ENCODE assay signal across 9 mouse cellular contexts in genomic region chr17:71768173-71768572, GRCm38 (mm10). TPM values are rescaled to one million over a fixed set of nuclear protein-coding genes. Genes with fewer than 3 reads are reported as not detected.
DNase-seq lines count a peak whose midpoint lies in the region; ATAC-seq and TF ChIP-seq lines count a peak whose summit lies in the region.
"Not testable (repeated sequence)": the region's sequence is repeated elsewhere in the genome, so short reads cannot be mapped to it uniquely, and the experiment has no call there.
"Had no signal": no experiment of that assay in that cellular context is flagged by ENCODE, and none has a peak within 500 bp of the region (broad histone marks: within the 10 kb centered on the region; RNA-seq: fewer than 3 reads in every experiment).

TSS of gene Clip4 (plus strand) at chr17:71768473.

- DNase-seq in brain, embryonic 14.5 days (ENCODE audit: low read depth); frontal cortex, adult 2 months (ENCODE audit: extremely low spot score in 1 of 2, low spot score in 1 of 2); heart, adult 2 months; heart, postnatal 14 days; layer of hippocampus, adult 2 months (ENCODE audit: low spot score in 2 of 2); left cerebral cortex, postnatal 25 days (ENCODE audit: low spot score in 2 of 2): not testable (repeated sequence)

- intact Hi-C loops in heart, adult 2 months (cut with DNase I); heart, postnatal 14 days (cut with DNase I); left cerebral cortex, postnatal 25 days (cut with DNase I): not testable (repeated sequence)

- not testable (repeated sequence) for H3K4me3 ChIP-seq in heart, adult 2 months; layer of hippocampus, adult 2 months; neural tube, embryonic 13.5 days

- 67% methylated on average over 1 of the region's 1 CpGs for whole genome bisulfite sequencing in heart, adult 2 months
- 91% methylated on average over 1 of the region's 1 CpGs for WGBS in neural tube, embryonic 13.5 days

- TF ChIP-seq POLR2A in brain, embryonic 14.5 days (IDR thresholded peaks at IDR 0.05; ENCODE audit: borderline replicate concordance, extremely low read depth, insufficient read depth, insufficient read length, poor library complexity, severe bottlenecking); heart, adult 2 months (IDR thresholded peaks at IDR 0.05; ENCODE audit: insufficient read depth, low read depth, low read length): not testable (repeated sequence)

- TF ChIP-seq CTCF in brain, embryonic 14.5 days (IDR thresholded peaks at IDR 0.05; ENCODE audit: borderline replicate concordance, extremely low read depth, insufficient read depth, insufficient read length); heart, adult 2 months (IDR thresholded peaks at IDR 0.05); layer of hippocampus, adult 2 months (conservative IDR thresholded peaks at IDR 0.05): not testable (repeated sequence)

- ATAC-seq in neural tube, embryonic 13.5 days (ENCODE audit: low read depth), result not testable (repeated sequence)

- H3K27ac ChIP-seq in heart, adult 2 months; layer of hippocampus, adult 2 months; neural tube, embryonic 13.5 days (replicated peaks): not testable (repeated sequence)

- not testable (repeated sequence) for H3K9ac ChIP-seq in heart, adult 2 months (ENCODE audit: low read depth, low read length); neural tube, embryonic 13.5 days

- not testable (repeated sequence) for H3K4me1 ChIP-seq in heart, adult 2 months (ENCODE audit: control insufficient read depth, insufficient read depth, low read length); neural tube, embryonic 13.5 days (replicated peaks)

- not testable (repeated sequence) for H3K27me3 ChIP-seq in heart, adult 2 months (ENCODE audit: control insufficient read depth, insufficient read depth, low read length); neural tube, embryonic 13.5 days

- not testable (repeated sequence) for H3K4me2 ChIP-seq in neural tube, embryonic 13.5 days

- not testable (repeated sequence) for H3K9me3 ChIP-seq in neural tube, embryonic 13.5 days

- H3K79me2 ChIP-seq in heart, adult 2 months (replicated peaks; ENCODE audit: control insufficient read depth, insufficient read depth, low read length), result not testable (repeated sequence)

- H3K36me3 ChIP-seq in heart, adult 2 months (ENCODE audit: control insufficient read depth, insufficient read depth, low read length); neural tube, embryonic 13.5 days: not testable (repeated sequence)

- not testable (repeated sequence) for TF ChIP-seq EP300 in heart, adult 2 months (IDR thresholded peaks at IDR 0.05; ENCODE audit: insufficient read depth, low read depth, low read length)

RNA-seq across cellular contexts. Expression of gene Clip4, which starts in this region (rescaled TPM):
- 16.7 and 18.0 TPM in 2 replicates for polyA plus RNA-seq in brain, embryonic 14.5 days (2012; rRNA removed)
- 61.5 and 63.9 TPM in 2 replicates for polyA plus RNA-seq in frontal cortex, adult 2 months (2012; rRNA removed)
- total RNA-seq in heart, adult 2 months (2021), result 100 to 1,000 TPM; 220 to 268 TPM
- polyA plus RNA-seq in heart, adult 2 months (2012; rRNA removed), result 121 and 213 TPM in 2 replicates
- total RNA-seq in heart, postnatal 14 days (2021), result 100 to 1,000 TPM; 154 to 172 TPM
- 10 to 100 TPM; 78.2 to 87.5 TPM for total RNA-seq in layer of hippocampus, adult 2 months (2021)
- 10 to 100 TPM; 62.8 to 76.7 TPM for total RNA-seq in left cerebral cortex, postnatal 25 days (2021)
- polyA plus RNA-seq in neural tube, embryonic 13.5 days (2015; fragmentation: Nextera tagmentation; extraction: Ambion mirVana), result 9.5 and 11.3 TPM in 2 replicates
- total RNA-seq: CH12.LX had no signal
- polyA plus RNA-seq: erythroblast, embryonic 14.5 days had no signal
